Mouse (Mus musculus) E14TG2a.4 (cell line): ENCODE results near the gene Cdkl1.

Source experiments
- CTCF ChIP-seq: conservative IDR thresholded peaks from 2 replicates; pipeline ENCODE4 v1.5.1; 2014; ENCODE audit warnings: low read length
- NANOG ChIP-seq: IDR thresholded peaks from 2 replicates; pipeline ENCODE4 v1.6.1; 2014; ENCODE audit warnings: borderline replicate concordance, low read length, mixed read lengths
- POU5F1 ChIP-seq: IDR thresholded peaks from 2 replicates; pipeline ENCODE4 v1.6.1; 2014; ENCODE audit warnings: low read length, borderline replicate concordance

- no peak for TF ChIP-seq CTCF
- no peak for TF ChIP-seq POU5F1
- TF ChIP-seq NANOG, result no peak
These were observed 9.0 kb downstream of the Cdkl1 start for GRCm38 (mm10) chr12:69781935-69782650.
